Comparison of ENCODE assay signal across 25 mouse cellular contexts in the genomic region with DNA sequence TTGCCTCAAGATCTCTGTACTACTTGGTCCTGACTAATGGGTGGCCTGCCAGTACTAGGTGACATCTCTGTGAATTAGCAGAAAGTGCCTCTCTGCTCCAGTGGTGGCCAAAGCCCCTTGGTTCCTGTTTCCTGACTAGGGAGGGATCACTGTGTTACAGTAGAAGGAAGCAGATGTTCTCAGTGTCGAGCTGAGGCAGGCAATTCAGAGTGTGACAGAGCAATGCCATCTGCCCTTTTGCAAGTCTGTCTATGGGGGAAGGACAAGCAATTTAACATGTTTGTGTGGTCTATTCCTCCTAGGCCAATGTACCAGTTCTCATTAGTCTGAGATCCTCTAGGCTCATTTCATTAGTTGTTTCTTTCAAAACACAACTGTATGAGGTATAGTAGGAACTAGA.
"Had no signal": no experiment of that assay in that cellular context is flagged by ENCODE, and none has a peak within 500 bp of the region (broad histone marks: within the 10 kb centered on the region; RNA-seq: fewer than 3 reads in every experiment).

No protein-coding gene starts in this region.

- H3K36me3 ChIP-seq: heart, embryonic 10.5 days; heart, embryonic 12.5 days; hindbrain, embryonic 10.5 days; hindbrain, embryonic 12.5 days; intestine, embryonic 15.5 days; limb, embryonic 10.5 days; limb, embryonic 12.5 days had no signal

- ATAC-seq: hindbrain, embryonic 16.5 days; inflammation-experienced regulatory T-cells, adult 6 months; intestine, embryonic 15.5 days; intestine, postnatal 0 days had no signal

- H3K4me2 ChIP-seq: heart, embryonic 12.5 days; hindbrain, embryonic 12.5 days; hindbrain, embryonic 14.5 days; intestine, embryonic 15.5 days; limb, embryonic 12.5 days had no signal

- H3K9ac ChIP-seq: heart, embryonic 12.5 days; hindbrain, embryonic 12.5 days; hindbrain, embryonic 14.5 days; intestine, embryonic 15.5 days; limb, embryonic 12.5 days had no signal

- H3K9me3 ChIP-seq: heart, embryonic 10.5 days; heart, embryonic 12.5 days; hindbrain, embryonic 10.5 days; hindbrain, embryonic 12.5 days; intestine, embryonic 15.5 days; limb, embryonic 10.5 days; limb, embryonic 12.5 days had no signal

- DNase-seq: gastrocnemius, adult 2 months; gastrocnemius, postnatal 10 days; gastrocnemius, postnatal 25 days; heart, adult 18-20 months; heart, postnatal 10 days; heart, postnatal 4 days; kidney, adult 18-20 months; kidney, adult 8-10 months; kidney, postnatal 10 days; kidney, postnatal 25 days; kidney, postnatal 4 days; liver had no signal

- H3K4me3 ChIP-seq: gastrocnemius, adult 2 months; heart, embryonic 10.5 days; heart, embryonic 12.5 days; hindbrain, embryonic 10.5 days; hindbrain, embryonic 12.5 days; intestine, embryonic 15.5 days; layer of hippocampus, adult 2 months; left cerebral cortex, adult 2 months; limb, embryonic 10.5 days; limb, embryonic 12.5 days had no signal

- H3K27me3 ChIP-seq: heart, embryonic 12.5 days; hindbrain, embryonic 12.5 days; intestine, embryonic 15.5 days; limb, embryonic 12.5 days had no signal

- H3K27ac ChIP-seq: gastrocnemius, adult 2 months; heart, embryonic 10.5 days; hindbrain, embryonic 10.5 days; hindbrain, embryonic 12.5 days; hindbrain, embryonic 14.5 days; intestine, embryonic 15.5 days; layer of hippocampus, adult 2 months; left cerebral cortex, adult 2 months; limb, embryonic 10.5 days; limb, embryonic 12.5 days had no signal

- H3K4me1 ChIP-seq: heart, embryonic 10.5 days; heart, embryonic 12.5 days; hindbrain, embryonic 10.5 days; hindbrain, embryonic 12.5 days; intestine, embryonic 15.5 days; limb, embryonic 10.5 days; limb, embryonic 12.5 days had no signal
